Mouse (Mus musculus) layer of hippocampus, adult 2 months (tissue): ENCODE results near the gene Coro1c. TPM values are rescaled to one million over a fixed set of nuclear protein-coding genes. Genes with fewer than 3 reads are reported as not detected.

Experiments
- DNase-seq, 2 experiments: peaks; one replicate each; pipeline ENCODE4 v3.0.0; 2022; ENCODE audit warnings: low spot score in 2 of 2
- H3K27ac ChIP-seq: fragments of 200-600 bp; 2 replicates; pipeline ENCODE4 v1.8.1; 2022
- H3K4me3 ChIP-seq: fragments of 200-600 bp; 2 replicates; pipeline ENCODE4 v1.8.1; 2022; ENCODE audit warnings: mild to moderate bottlenecking
- CTCF ChIP-seq: fragments of 200-600 bp; conservative IDR thresholded peaks from 2 replicates; pipeline ENCODE4 v1.8.1; 2022; ENCODE audit warnings: antibody characterized with exemption, mild to moderate bottlenecking, moderate library complexity
- total RNA-seq, 2 experiments: library from RNA; stranded (reverse); gene quantifications; 2 replicates each; pipeline ENCODE4 v1.2.3; 2021

Coro1c gene
- total RNA-seq, 2 experiments from 2014 or later, result 95.2 to 101 TPM

- no peak for DNase-seq
- TF ChIP-seq CTCF, result no peak
- H3K27ac ChIP-seq, result peak overlapping the region; percentile 73
- H3K4me3 ChIP-seq, result no peak overlapping the region
Observed at GRCm38 (mm10) chr5:113841243-113842225, 67.0 kb downstream of the Coro1c start.

- no peak for TF ChIP-seq CTCF
- DNase-seq, result no peak
- Histone ChIP-seq H3K27ac (no peak overlapping the region), H3K4me3 (no peak overlapping the region)
Observed at GRCm38 (mm10) chr5:113840443-113840842, 68.1 kb downstream of the Coro1c start.

GRCm38 (mm10) chr5:113836961-113837360 is 71.6 kb downstream of the Coro1c start:
- Histone ChIP-seq H3K27ac (no peak overlapping the region), H3K4me3 (no peak overlapping the region)
- DNase-seq, result no peak
- no peak for TF ChIP-seq CTCF

- DNase-seq, result no peak
- H3K27ac ChIP-seq, result no peak overlapping the region
- TF ChIP-seq CTCF, result no peak
- no peak overlapping the region for H3K4me3 ChIP-seq
Observed at GRCm38 (mm10) chr5:113833316-113833947, 75.1 kb downstream of the Coro1c start.

- no peak within 1 kb of the TSS for H3K27ac ChIP-seq
- no peak for DNase-seq
- H3K4me3 ChIP-seq, result no peak within 1 kb of the TSS
- TF ChIP-seq CTCF, result no peak
Observed at GRCm38 (mm10) chr5:113832490-113832901, 76.1 kb downstream of the Coro1c start, which contains the start of gene Selplg. TSS of gene Selplg (minus strand) at chr5:113832644.

- Histone ChIP-seq H3K4me3 (no peak overlapping the region), H3K27ac (no peak overlapping the region)
- no peak for DNase-seq
- TF ChIP-seq CTCF, result no peak
Observed at GRCm38 (mm10) chr5:113831741-113832140, 76.8 kb downstream of the Coro1c start.

GRCm38 (mm10) chr5:113830796-113831195 is 77.8 kb downstream of the Coro1c start:
- no peak for DNase-seq
- no peak overlapping the region for H3K27ac ChIP-seq
- H3K4me3 ChIP-seq, result no peak overlapping the region
- TF ChIP-seq CTCF, result no peak

- H3K4me3 ChIP-seq, result no peak overlapping the region
- H3K27ac ChIP-seq, result peak overlapping the region; percentile 39; the same call in 1 of the 2 replicates
- no peak for DNase-seq
- TF ChIP-seq CTCF, result no peak
Observed at GRCm38 (mm10) chr5:113830292-113830643, 78.3 kb downstream of the Coro1c start.

GRCm38 (mm10) chr5:113829566-113830291 is 78.8 kb downstream of the Coro1c start:
- peak overlapping the region; percentile 39; the same call in 1 of the 2 replicates for H3K27ac ChIP-seq
- no peak for DNase-seq
- no peak overlapping the region for H3K4me3 ChIP-seq
- TF ChIP-seq CTCF, result no peak

- H3K4me3 ChIP-seq, result no peak overlapping the region
- DNase-seq, result no peak
- no peak for TF ChIP-seq CTCF
- H3K27ac ChIP-seq, result no peak overlapping the region
Observed at GRCm38 (mm10) chr5:113828481-113828880, 80.1 kb downstream of the Coro1c start.

GRCm38 (mm10) chr5:113827991-113828411 is 80.6 kb downstream of the Coro1c start:
- no peak for DNase-seq
- TF ChIP-seq CTCF, result no peak
- Histone ChIP-seq H3K27ac (no peak overlapping the region; the same call in 1 of the 2 replicates), H3K4me3 (no peak overlapping the region)

GRCm38 (mm10) chr5:113826619-113827018 is 81.9 kb downstream of the Coro1c start:
- no peak overlapping the region for H3K27ac ChIP-seq
- no peak for TF ChIP-seq CTCF
- no peak overlapping the region for H3K4me3 ChIP-seq
- DNase-seq, result no peak

- Histone ChIP-seq H3K4me3 (no peak overlapping the region), H3K27ac (no peak overlapping the region)
- no peak for TF ChIP-seq CTCF
- no peak for DNase-seq
Observed at GRCm38 (mm10) chr5:113825558-113825957, 83.0 kb downstream of the Coro1c start.
